Mouse (Mus musculus) heart, postnatal 0 days (tissue): ENCODE measurements around the gene Vav3.

ENCODE experiments used
- CTCF ChIP-seq: IDR thresholded peaks from 2 replicates; pipeline ENCODE4 v1.5.1; 2016; ENCODE audit warnings: antibody characterized with exemption, control low read depth, low read depth
- EP300 ChIP-seq: IDR thresholded peaks from 2 replicates; pipeline ENCODE4 v1.6.1; 2016; ENCODE audit warnings: antibody characterized with exemption, low read depth

DNA sequence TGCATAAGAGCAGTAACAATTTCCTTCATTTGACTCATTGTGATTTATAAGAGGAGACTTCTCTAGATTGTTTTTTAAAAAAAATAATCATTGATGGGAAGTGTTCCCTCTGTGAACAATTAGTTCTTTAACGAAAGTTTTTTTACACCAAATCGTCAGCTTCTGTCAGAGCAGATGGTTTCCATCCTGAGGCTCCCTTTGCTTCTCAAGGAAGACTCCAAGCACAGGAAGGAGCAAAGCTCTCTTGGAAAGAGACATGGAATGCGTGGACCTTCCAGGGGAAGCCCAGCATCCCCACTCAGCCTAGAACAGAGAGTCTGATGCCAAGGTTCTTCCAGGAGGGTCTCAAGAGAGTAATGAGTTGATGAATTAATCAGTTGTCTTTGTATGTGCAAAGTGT is 281.3 kb downstream of the Vav3 start:
- TF ChIP-seq CTCF (no peak), EP300 (no peak)
